12 mouse cellular contexts compared by ENCODE assay signal in genomic region chr9:80080941-80081340, GRCm38 (mm10). TPM values are rescaled to one million over a fixed set of nuclear protein-coding genes. Genes with fewer than 3 reads are reported as not detected.
DNase-seq lines count a peak whose midpoint lies in the region; ATAC-seq lines count a peak whose summit lies in the region.
"Had no signal": no experiment of that assay in that cellular context is flagged by ENCODE, and none has a peak within 500 bp of the region (broad histone marks: within the 10 kb centered on the region; RNA-seq: fewer than 3 reads in every experiment).

No protein-coding gene starts in this region.

- no peak overlapping the region for H3K4me3 ChIP-seq in kidney, embryonic 16.5 days (ENCODE audit: low read length)
- H3K4me3 ChIP-seq: embryonic facial prominence, embryonic 15.5 days had no signal

- DNase-seq in spleen, postnatal 36 days (ENCODE audit: low spot score in 2 of 2): peak; percentile 19 to 29
- DNase-seq in spleen, postnatal 14 days (ENCODE audit: low spot score in 2 of 2): no peak
- peak; percentile 18 to 47 for DNase-seq in natural killer cell, adult 2 months (ENCODE audit: low spot score in 2 of 2)
- DNase-seq in retina, embryonic 14.5 days (ENCODE audit: low spot score): no peak
- DNase-seq in heart, adult 8-10 months (ENCODE audit: low spot score): no peak
- DNase-seq: kidney, postnatal 36 days; retina, postnatal 1 day had no signal

- H3K27me3 ChIP-seq in kidney, embryonic 16.5 days (ENCODE audit: insufficient read depth, low read length): no peaks in the 10 kb centered on the region
- H3K27me3 ChIP-seq: embryonic facial prominence, embryonic 15.5 days had no signal

- H3K36me3 ChIP-seq in kidney, embryonic 16.5 days (ENCODE audit: insufficient read depth, low read length): peaks cover 5% of the 10 kb centered on the region; the same call in 1 of the 2 replicates
- H3K36me3 ChIP-seq: embryonic facial prominence, embryonic 15.5 days had no signal

- peaks cover 6% of the 10 kb centered on the region; the same call in 1 of the 2 replicates for H3K9me3 ChIP-seq in kidney, embryonic 16.5 days (ENCODE audit: low read length)
- H3K9me3 ChIP-seq: embryonic facial prominence, embryonic 15.5 days had no signal

- 74% methylated on average over 1 of the region's 1 CpGs for WGBS in kidney, embryonic 16.5 days

- peaks cover 41% of the 10 kb centered on the region for H3K4me1 ChIP-seq in kidney, embryonic 16.5 days (ENCODE audit: insufficient read depth, low read length)

- no peak overlapping the region for H3K9ac ChIP-seq in kidney, embryonic 16.5 days (replicated peaks; ENCODE audit: low read length)
- H3K9ac ChIP-seq: embryonic facial prominence, embryonic 15.5 days had no signal

- ATAC-seq in common myeloid progenitor, adult 5-6 weeks (replicated peaks; ENCODE audit: low read depth, poor library complexity, severe bottlenecking): peak; percentile 95
- ATAC-seq in kidney, embryonic 16.5 days (ENCODE audit: low FRiP score, low TSS enrichment): no peak
- ATAC-seq: hindbrain, postnatal 0 days had no signal

- no peak overlapping the region for H3K27ac ChIP-seq in kidney, embryonic 16.5 days (ENCODE audit: low read length)
- H3K27ac ChIP-seq: embryonic facial prominence, embryonic 15.5 days; hindbrain, postnatal 0 days had no signal

- no peak overlapping the region for H3K4me2 ChIP-seq in kidney, embryonic 16.5 days (replicated peaks; ENCODE audit: low read depth, low read length)
- H3K4me2 ChIP-seq: embryonic facial prominence, embryonic 15.5 days; heart, embryonic 11.5 days had no signal

RNA-seq across cellular contexts. Expression of gene Senp6, which starts 14.2 kb away (rescaled TPM):
- 203 and 226 TPM in 2 replicates for total RNA-seq in common myeloid progenitor, adult 5-6 weeks (2017)
- 44.6 and 47.1 TPM in 2 replicates for polyA plus RNA-seq in kidney, embryonic 16.5 days (2015; fragmentation: Nextera tagmentation; extraction: Ambion mirVana)
- 10 to 100 TPM; 59.8 to 73.0 (median 66.9) TPM for total RNA-seq in heart, adult 8-10 months (2022)

Comparison
In these comparisons a context has a peak if more than half of its experiments do, and no peak if none do; other contexts are left out.
1. DNase-seq: peak in spleen, postnatal 36 days (2 of 2) and natural killer cell, adult 2 months (2 of 2); none in spleen, postnatal 14 days (0 of 2), retina, embryonic 14.5 days (single experiment) and heart, adult 8-10 months (single experiment).